Mouse (Mus musculus) lung, adult 2 months (tissue): ENCODE measurements around the gene Zscan21.

Experiments
- CTCF ChIP-seq: fragments of 200-500 bp; IDR thresholded peaks from 2 replicates; pipeline ENCODE4 v1.5.1; 2011; ENCODE audit warnings: mild to moderate bottlenecking, low read length, control low read depth; ENCODE audit not compliant: insufficient read depth
- POLR2A ChIP-seq: fragments of 200-500 bp; IDR thresholded peaks from 2 replicates; pipeline ENCODE4 v1.6.1; 2011; ENCODE audit warnings: low read depth, mild to moderate bottlenecking, control low read depth, low read length, borderline replicate concordance; ENCODE audit errors: extremely low read depth

- no peak for TF ChIP-seq CTCF
- no peak for TF ChIP-seq POLR2A
These were observed 40.6 kb upstream of the Zscan21 start for GRCm38 (mm10) chr5:138076148-138076547.
